Mouse (Mus musculus) cerebellum, postnatal 14 days (tissue): Measurements from ENCODE around the gene Vangl1.
A peak's percentile ranks its signal among the peaks of the same experiment; 100 is the strongest.

Source experiments
- DNase-seq, 2 experiments: peaks; one replicate each; pipeline ENCODE4 v3.0.0; 2021; ENCODE audit warnings: mixed read lengths in 2 of 2

Vangl1 gene

GRCm38 (mm10) chr3:102197746-102198145, 6.7 kb downstream of the Vangl1 start:
- no peak for DNase-seq

GRCm38 (mm10) chr3:102197152-102197551, 7.3 kb downstream of the Vangl1 start:
- DNase-seq, result no peak

GRCm38 (mm10) chr3:102196166-102196565, 8.3 kb downstream of the Vangl1 start:
- DNase-seq, result no peak

- DNase-seq, result no peak
These were observed 8.7 kb downstream of the Vangl1 start for GRCm38 (mm10) chr3:102195762-102196161.

- DNase-seq, result no peak
These were observed 10.0 kb downstream of the Vangl1 start for GRCm38 (mm10) chr3:102194291-102195051.

GRCm38 (mm10) chr3:102193488-102194290, 10.8 kb downstream of the Vangl1 start:
- DNase-seq, result no peak

GRCm38 (mm10) chr3:102192621-102193020, 11.9 kb downstream of the Vangl1 start:
- DNase-seq, result peak in 1 of 2 experiments; percentile 27

- DNase-seq, result no peak
These were observed 12.9 kb downstream of the Vangl1 start for GRCm38 (mm10) chr3:102191575-102191974.

- no peak for DNase-seq
These were observed 13.9 kb downstream of the Vangl1 start for GRCm38 (mm10) chr3:102190642-102191041.

- no peak for DNase-seq
These were observed 14.5 kb downstream of the Vangl1 start for GRCm38 (mm10) chr3:102190015-102190414.

GRCm38 (mm10) chr3:102188972-102189371, 15.5 kb downstream of the Vangl1 start:
- no peak for DNase-seq

GRCm38 (mm10) chr3:102187401-102187800, 17.1 kb downstream of the Vangl1 start:
- no peak for DNase-seq

GRCm38 (mm10) chr3:102184721-102185120, 19.8 kb downstream of the Vangl1 start:
- DNase-seq, result no peak

- DNase-seq, result no peak
These were observed 21.9 kb downstream of the Vangl1 start for GRCm38 (mm10) chr3:102182601-102183000.

- DNase-seq, result no peak
These were observed 23.3 kb downstream of the Vangl1 start for GRCm38 (mm10) chr3:102181191-102181590.

- peak; percentile 83 to 86 for DNase-seq
These were observed 23.7 kb downstream of the Vangl1 start for GRCm38 (mm10) chr3:102180746-102181145.

GRCm38 (mm10) chr3:102179869-102180268, 24.6 kb downstream of the Vangl1 start:
- no peak for DNase-seq

GRCm38 (mm10) chr3:102177837-102178615, 26.5 kb downstream of the Vangl1 start:
- no peak for DNase-seq

GRCm38 (mm10) chr3:102176116-102176515, 28.4 kb downstream of the Vangl1 start:
- no peak for DNase-seq

- no peak for DNase-seq
These were observed 28.8 kb downstream of the Vangl1 start for GRCm38 (mm10) chr3:102175701-102176100.

- DNase-seq, result peak in 1 of 2 experiments; percentile 24
These were observed 30.2 kb downstream of the Vangl1 start for GRCm38 (mm10) chr3:102174118-102174865.

GRCm38 (mm10) chr3:102169197-102169905, 35.1 kb downstream of the Vangl1 start:
- peak; percentile 94 to 98 for DNase-seq
